Mouse (Mus musculus): Measurements from ENCODE around the gene Cptp.

- TF ChIP-seq POLR2A (IDR thresholded peaks at IDR 0.05; ENCODE audit: low read depth, low read length) (no peak), CTCF (IDR thresholded peaks at IDR 0.05; ENCODE audit: borderline replicate concordance, insufficient read depth, low read length) (no peak)
These were observed 45.8 kb downstream of the Cptp start for GRCm38 (mm10) chr4:155823443-155823842.

Measured in embryonic fibroblast, embryonic 13.5 days (primary cell).